Mouse (Mus musculus): ENCODE data around the gene Slc22a26. TPM values are rescaled to one million over a fixed set of nuclear protein-coding genes. Genes with fewer than 3 reads are reported as not detected.

The Slc22a26 gene
- total RNA-seq (2023): not detected in 4 replicates

DNA sequence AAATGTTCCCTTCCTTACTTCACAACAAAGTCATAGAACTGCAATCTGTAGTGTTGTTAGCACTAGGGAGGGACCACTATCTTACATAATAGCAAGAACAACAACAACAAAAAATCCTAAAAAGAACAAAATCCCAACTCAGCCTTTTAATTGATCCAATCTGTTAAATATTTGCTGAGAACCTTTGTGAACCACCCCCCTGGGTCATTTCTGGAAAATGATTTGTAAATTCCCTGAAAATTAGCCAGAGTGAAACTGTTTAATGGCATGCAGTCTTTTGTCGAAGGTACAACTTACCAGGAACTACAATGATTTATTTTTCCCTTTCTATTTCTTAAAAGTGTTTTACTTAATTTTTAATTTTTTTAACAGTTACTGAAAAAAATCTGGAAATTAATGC is at the start of gene Slc22a26:
Gene Slc22a26 (minus strand): TSS at position 97 of the 400 bp plus-strand sequence.

Other genes with a start within 250 kb of the Slc22a26 start
- gene Pla2g16, start 245.2 kb downstream of the Slc22a26 start, total RNA-seq (2023): 11.8 to 15.7 TPM (median 13.9 TPM) in 4 replicates
- gene Lgals12, start 195.5 kb downstream of the Slc22a26 start, total RNA-seq (2023): not detected in 4 replicates
- gene Hrasls5, start 190.1 kb downstream of the Slc22a26 start, total RNA-seq (2023): not detected in 4 replicates
- gene Slc22a19, start 91.4 kb downstream of the Slc22a26 start, total RNA-seq (2023): not detected in 4 replicates
- not detected in 4 replicates for gene Slc22a27, start 163.4 kb upstream of the Slc22a26 start, total RNA-seq (2023)

All from B cell, adult 62 days (primary cell).